Mouse (Mus musculus): ENCODE data around the gene Inip. TPM values are rescaled to one million over a fixed set of nuclear protein-coding genes. Genes with fewer than 3 reads are reported as not detected.

Inip gene
- polyA plus RNA-seq, 1 experiment = 4.1 TPM

DNA sequence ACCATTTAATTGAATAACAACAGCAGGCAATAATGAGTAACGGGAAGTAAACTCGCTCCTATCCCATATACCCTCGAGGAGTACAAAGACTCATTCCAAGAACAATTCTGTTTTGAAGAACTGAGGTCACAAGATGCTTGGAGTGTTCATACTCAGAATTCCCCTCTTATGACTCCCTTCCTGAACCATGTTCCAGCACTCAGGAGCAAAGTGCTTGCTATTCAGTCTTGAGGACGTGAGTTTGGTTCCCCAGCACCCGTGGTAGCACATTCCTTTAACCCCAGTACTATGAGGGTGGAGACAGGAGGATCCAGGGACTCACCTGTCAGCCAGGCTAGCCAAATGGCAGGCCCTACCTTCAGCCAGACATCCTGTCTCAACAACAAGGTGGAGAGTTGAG is 29.6 kb upstream of the Inip start:
- 73% methylated on average over 5 of the region's 5 CpGs for WGBS
- TF ChIP-seq POLR2A (IDR thresholded peaks at IDR 0.05; ENCODE audit: low read depth, low read length) = no peak
- TF ChIP-seq CTCF (IDR thresholded peaks at IDR 0.05; ENCODE audit: extremely low read depth, insufficient read length, insufficient replicate concordance, low read depth, low read length) = no peak
- H3K36me3 ChIP-seq (ENCODE audit: control insufficient read depth, insufficient read depth, low read length) = no peaks in the 10 kb centered on the region
- H3K4me1 ChIP-seq (ENCODE audit: control insufficient read depth, insufficient read depth, insufficient read length, low read length) = no peaks in the 10 kb centered on the region
- no peak overlapping the region for H3K4me3 ChIP-seq (ENCODE audit: low read depth, low read length)
- H3K27ac ChIP-seq (ENCODE audit: insufficient read depth, low read depth, low read length) = no peak overlapping the region
- H3K27me3 ChIP-seq (ENCODE audit: control insufficient read depth, insufficient read depth, low read length) = no peaks in the 10 kb centered on the region

DNA sequence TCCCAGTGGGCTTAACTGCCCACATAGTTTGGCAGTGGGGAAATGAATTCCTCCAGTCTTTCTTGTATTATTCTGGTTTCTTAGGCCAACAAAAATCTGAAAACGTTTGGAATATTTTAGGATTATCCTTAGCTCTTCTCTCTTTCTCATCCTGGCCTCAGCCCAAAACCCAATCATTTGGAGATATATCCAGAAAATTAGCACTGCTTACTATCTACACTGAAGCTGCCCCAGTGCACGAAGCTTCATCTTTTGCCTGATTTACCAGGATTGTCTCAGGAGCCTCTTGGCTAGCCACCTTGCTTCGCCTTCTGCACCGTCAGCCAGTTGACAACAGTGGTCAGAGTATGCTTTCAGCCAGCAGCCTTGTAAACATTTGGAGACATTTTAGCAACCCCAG is 27.7 kb upstream of the Inip start:
- WGBS = 84% methylated on average over 4 of the region's 4 CpGs

DNA sequence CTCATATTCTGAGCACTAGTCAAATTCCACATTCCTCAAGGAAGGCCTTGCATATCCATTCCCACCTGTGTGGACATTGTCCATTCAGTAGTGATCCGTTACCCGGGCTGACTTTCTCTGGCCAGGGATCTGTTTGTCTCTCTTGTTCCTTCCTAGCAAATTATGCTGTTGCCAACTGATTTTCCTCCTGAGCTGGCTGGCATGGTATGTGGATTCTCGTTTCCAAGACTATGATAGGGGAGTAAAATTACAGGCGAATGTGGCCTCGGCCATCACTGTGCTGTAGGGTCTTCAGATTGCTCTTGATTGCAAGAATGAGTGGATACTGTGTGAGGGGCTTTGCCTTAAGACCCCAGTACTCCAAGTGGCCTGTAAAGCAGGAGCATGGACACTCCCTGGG is 25.0 kb upstream of the Inip start:
- Histone ChIP-seq H3K36me3 (ENCODE audit: control insufficient read depth, insufficient read depth, low read length) (no peaks in the 10 kb centered on the region), H3K27me3 (ENCODE audit: control insufficient read depth, insufficient read depth, low read length) (no peaks in the 10 kb centered on the region), H3K4me3 (ENCODE audit: low read depth, low read length) (no peak overlapping the region), H3K27ac (ENCODE audit: insufficient read depth, low read depth, low read length) (no peak overlapping the region), H3K4me1 (ENCODE audit: control insufficient read depth, insufficient read depth, insufficient read length, low read length) (peaks cover 5% of the 10 kb centered on the region; the same call in 1 of the 2 replicates)
- WGBS = 94% methylated on average over 5 of the region's 5 CpGs
- TF ChIP-seq CTCF (IDR thresholded peaks at IDR 0.05; ENCODE audit: extremely low read depth, insufficient read length, insufficient replicate concordance, low read depth, low read length) = no peak
- no peak for TF ChIP-seq POLR2A (IDR thresholded peaks at IDR 0.05; ENCODE audit: low read depth, low read length)

More for the DNA sequence above, 27.7 kb upstream of the Inip start:
- Histone ChIP-seq H3K27ac (ENCODE audit: insufficient read depth, low read depth, low read length) (no peak overlapping the region), H3K4me1 (ENCODE audit: control insufficient read depth, insufficient read depth, insufficient read length, low read length) (no peaks in the 10 kb centered on the region), H3K36me3 (ENCODE audit: control insufficient read depth, insufficient read depth, low read length) (no peaks in the 10 kb centered on the region), H3K27me3 (ENCODE audit: control insufficient read depth, insufficient read depth, low read length) (no peaks in the 10 kb centered on the region), H3K4me3 (ENCODE audit: low read depth, low read length) (no peak overlapping the region)
- TF ChIP-seq CTCF (IDR thresholded peaks at IDR 0.05; ENCODE audit: extremely low read depth, insufficient read length, insufficient replicate concordance, low read depth, low read length) (no peak), POLR2A (IDR thresholded peaks at IDR 0.05; ENCODE audit: low read depth, low read length) (no peak)

DNA sequence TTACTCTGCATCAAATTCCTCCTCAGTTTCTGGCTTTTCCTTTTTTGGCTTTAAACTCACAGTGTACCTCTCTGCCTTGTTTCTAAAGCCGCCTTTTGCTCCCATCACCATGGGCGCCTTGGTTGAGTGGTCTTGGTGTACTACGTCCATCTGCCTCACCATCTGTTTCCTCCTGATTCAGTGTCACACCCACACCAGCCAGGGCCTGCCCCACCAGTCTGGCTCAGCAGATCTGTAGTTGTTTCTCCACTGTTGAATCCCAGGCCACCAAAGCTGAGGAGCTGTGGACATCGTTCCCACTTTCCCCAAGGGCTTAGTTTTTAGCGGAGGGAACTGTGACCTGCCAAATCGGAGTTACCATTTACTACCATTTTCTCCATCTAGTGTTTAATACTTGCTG is 24.2 kb upstream of the Inip start:
- TF ChIP-seq CTCF (IDR thresholded peaks at IDR 0.05; ENCODE audit: extremely low read depth, insufficient read length, insufficient replicate concordance, low read depth, low read length) (no peak), POLR2A (IDR thresholded peaks at IDR 0.05; ENCODE audit: low read depth, low read length) (no peak)
- Histone ChIP-seq H3K4me3 (ENCODE audit: low read depth, low read length) (no peak overlapping the region), H3K27ac (ENCODE audit: insufficient read depth, low read depth, low read length) (no peak overlapping the region), H3K36me3 (ENCODE audit: control insufficient read depth, insufficient read depth, low read length) (no peaks in the 10 kb centered on the region), H3K27me3 (ENCODE audit: control insufficient read depth, insufficient read depth, low read length) (no peaks in the 10 kb centered on the region), H3K4me1 (ENCODE audit: control insufficient read depth, insufficient read depth, insufficient read length, low read length) (peaks cover 5% of the 10 kb centered on the region; the same call in 1 of the 2 replicates)
- WGBS = 87% methylated on average over 6 of the region's 6 CpGs

DNA sequence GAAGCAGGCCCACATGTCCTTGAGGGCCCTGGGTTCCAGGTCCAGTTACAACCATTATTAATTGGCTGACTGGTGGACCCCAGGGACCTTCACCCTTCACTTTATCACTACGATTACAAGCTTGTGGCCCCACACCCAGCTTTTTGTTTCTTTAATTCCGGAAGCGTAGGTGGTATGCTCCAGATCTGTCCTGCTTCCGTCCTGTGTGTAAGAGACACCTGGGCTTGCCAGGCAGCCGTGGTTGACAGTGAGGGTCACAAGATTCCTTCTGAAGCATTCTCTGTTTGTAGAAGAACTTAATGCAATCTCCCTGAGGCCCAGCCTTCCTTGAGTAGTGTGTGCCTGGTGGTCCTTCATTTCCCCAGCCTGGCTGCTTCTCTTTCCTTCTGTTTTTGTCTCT is 23.5 kb upstream of the Inip start:
- 89% methylated on average over 5 of the region's 5 CpGs for WGBS
- Histone ChIP-seq H3K4me3 (ENCODE audit: low read depth, low read length) (no peak overlapping the region), H3K4me1 (ENCODE audit: control insufficient read depth, insufficient read depth, insufficient read length, low read length) (peaks cover 5% of the 10 kb centered on the region; the same call in 1 of the 2 replicates), H3K27me3 (ENCODE audit: control insufficient read depth, insufficient read depth, low read length) (no peaks in the 10 kb centered on the region), H3K27ac (ENCODE audit: insufficient read depth, low read depth, low read length) (no peak overlapping the region), H3K36me3 (ENCODE audit: control insufficient read depth, insufficient read depth, low read length) (no peaks in the 10 kb centered on the region)
- TF ChIP-seq CTCF (IDR thresholded peaks at IDR 0.05; ENCODE audit: extremely low read depth, insufficient read length, insufficient replicate concordance, low read depth, low read length) (no peak), POLR2A (IDR thresholded peaks at IDR 0.05; ENCODE audit: low read depth, low read length) (no peak)

DNA sequence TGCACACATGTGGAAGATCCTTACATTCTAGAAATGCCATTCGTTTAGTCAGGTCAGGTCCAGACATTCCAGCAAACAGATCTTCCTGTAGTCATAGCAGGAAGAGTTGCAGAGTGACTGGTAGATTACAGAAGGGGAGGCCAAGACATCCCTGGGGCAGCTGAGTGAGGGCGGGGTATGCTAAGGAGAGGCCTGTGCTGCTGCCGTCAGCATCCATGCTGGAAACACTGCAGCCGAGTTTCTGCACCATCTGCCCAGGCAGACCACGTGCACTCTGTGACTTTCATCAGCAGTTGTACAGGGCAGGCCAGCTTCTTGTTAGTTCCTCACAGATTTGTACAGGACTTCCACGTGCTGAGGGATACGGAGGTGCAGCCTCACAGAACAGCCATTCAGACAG is 22.1 kb upstream of the Inip start:
- H3K4me3 ChIP-seq (ENCODE audit: low read depth, low read length) = no peak overlapping the region
- H3K27me3 ChIP-seq (ENCODE audit: control insufficient read depth, insufficient read depth, low read length) = no peaks in the 10 kb centered on the region
- no peak for TF ChIP-seq CTCF (IDR thresholded peaks at IDR 0.05; ENCODE audit: extremely low read depth, insufficient read length, insufficient replicate concordance, low read depth, low read length)
- no peak for TF ChIP-seq POLR2A (IDR thresholded peaks at IDR 0.05; ENCODE audit: low read depth, low read length)
- H3K36me3 ChIP-seq (ENCODE audit: control insufficient read depth, insufficient read depth, low read length) = no peaks in the 10 kb centered on the region
- peaks cover 6% of the 10 kb centered on the region for H3K4me1 ChIP-seq (ENCODE audit: control insufficient read depth, insufficient read depth, insufficient read length, low read length)
- 77% methylated on average over 7 of the region's 7 CpGs for WGBS
- H3K27ac ChIP-seq (ENCODE audit: insufficient read depth, low read depth, low read length) = no peak overlapping the region

DNA sequence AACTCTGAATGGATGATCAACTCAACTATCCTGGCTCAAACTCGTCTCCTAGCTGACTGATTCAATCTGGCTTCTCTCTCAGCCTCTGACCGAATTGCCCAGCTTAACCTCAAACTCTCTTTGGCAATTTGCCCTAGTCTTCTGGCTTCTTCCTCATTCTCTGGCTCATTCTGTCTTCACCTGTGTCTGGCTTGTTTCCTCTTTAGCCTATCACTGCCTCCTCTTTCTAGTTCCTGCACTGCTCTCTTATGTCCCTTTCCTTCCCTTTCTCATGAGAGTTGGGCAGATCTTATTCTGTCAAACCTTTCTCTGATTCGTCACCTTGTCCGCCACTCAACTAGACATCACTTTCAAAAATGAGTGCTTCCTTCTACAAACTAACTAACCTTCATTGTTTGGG is 20.7 kb upstream of the Inip start:
- Histone ChIP-seq H3K4me1 (ENCODE audit: control insufficient read depth, insufficient read depth, insufficient read length, low read length) (peaks cover 6% of the 10 kb centered on the region), H3K27ac (ENCODE audit: insufficient read depth, low read depth, low read length) (no peak overlapping the region), H3K27me3 (ENCODE audit: control insufficient read depth, insufficient read depth, low read length) (no peaks in the 10 kb centered on the region), H3K4me3 (ENCODE audit: low read depth, low read length) (no peak overlapping the region), H3K36me3 (ENCODE audit: control insufficient read depth, insufficient read depth, low read length) (no peaks in the 10 kb centered on the region)
- TF ChIP-seq CTCF (IDR thresholded peaks at IDR 0.05; ENCODE audit: extremely low read depth, insufficient read length, insufficient replicate concordance, low read depth, low read length) = no peak
- TF ChIP-seq POLR2A (IDR thresholded peaks at IDR 0.05; ENCODE audit: low read depth, low read length) = no peak
- WGBS = 54% methylated on average over 4 of the region's 4 CpGs

DNA sequence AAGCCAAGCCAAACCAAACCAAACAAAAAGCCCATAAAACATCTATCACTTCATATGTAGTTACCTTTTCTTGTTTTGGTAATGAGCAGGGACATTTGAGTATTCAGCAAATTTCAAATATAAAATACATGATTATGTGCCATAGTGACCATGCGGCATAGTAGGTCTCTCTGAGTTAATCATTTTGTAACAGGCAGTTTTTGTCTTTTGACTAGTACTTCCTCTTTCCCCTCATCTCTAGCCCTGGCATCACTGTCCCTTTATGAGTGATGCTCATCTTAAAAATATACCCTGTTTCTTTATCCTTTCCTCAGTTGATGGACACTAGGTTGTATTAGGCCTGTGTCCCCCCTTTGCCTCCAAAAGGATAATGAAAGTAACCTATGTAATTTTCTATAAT is 20.1 kb upstream of the Inip start:
- TF ChIP-seq POLR2A (IDR thresholded peaks at IDR 0.05; ENCODE audit: low read depth, low read length) (no peak), CTCF (IDR thresholded peaks at IDR 0.05; ENCODE audit: extremely low read depth, insufficient read length, insufficient replicate concordance, low read depth, low read length) (no peak)
- WGBS = 93% methylated on average over 1 of the region's 1 CpGs

More for the DNA sequence above, 20.1 kb upstream of the Inip start:
- no peak overlapping the region for H3K27ac ChIP-seq (ENCODE audit: insufficient read depth, low read depth, low read length)
- no peaks in the 10 kb centered on the region for H3K27me3 ChIP-seq (ENCODE audit: control insufficient read depth, insufficient read depth, low read length)
- H3K36me3 ChIP-seq (ENCODE audit: control insufficient read depth, insufficient read depth, low read length) = no peaks in the 10 kb centered on the region
- H3K4me1 ChIP-seq (ENCODE audit: control insufficient read depth, insufficient read depth, insufficient read length, low read length) = peaks cover 6% of the 10 kb centered on the region
- H3K4me3 ChIP-seq (ENCODE audit: low read depth, low read length) = no peak overlapping the region

All from small intestine, adult 2 months (tissue).